Mouse (Mus musculus): Measurements from ENCODE around the gene Krtap19-1.

Gene Krtap19-1

GRCm38 (mm10) chr16:88869311-88869710 lies at the start of gene Krtap19-1:
Krtap19-1 (minus strand) TSS chr16:88869411.
- no peak for DNase-seq

- no peak for DNase-seq
Observed at GRCm38 (mm10) chr16:88896357-88896756, 27.1 kb upstream of the Krtap19-1 start, which contains the start of gene Krtap19-5. Krtap19-5 (minus strand) TSS chr16:88896457.

- DNase-seq: no peak
Observed at GRCm38 (mm10) chr16:88886870-88887269, 17.7 kb upstream of the Krtap19-1 start.

- peak in 1 of 2 experiments; percentile 31 for DNase-seq
Observed at GRCm38 (mm10) chr16:88884989-88885388, 15.8 kb upstream of the Krtap19-1 start, which contains the start of gene Krtap19-4. Krtap19-4 (minus strand) TSS chr16:88885089.

GRCm38 (mm10) chr16:88877938-88878337 lies 8.7 kb upstream of the Krtap19-1 start, which contains the start of gene Krtap19-3:
Krtap19-3 (minus strand) TSS chr16:88878038.
- no peak for DNase-seq

GRCm38 (mm10) chr16:88874169-88874568 lies 5.0 kb upstream of the Krtap19-1 start, which contains the start of gene Krtap19-2:
Krtap19-2 (minus strand) TSS chr16:88874269.
- DNase-seq: no peak

GRCm38 (mm10) chr16:88864887-88865407 lies 4.3 kb downstream of the Krtap19-1 start:
- no peak for DNase-seq

- peak in 1 of 2 experiments; percentile 45 for DNase-seq
Observed at GRCm38 (mm10) chr16:88851450-88851849, 17.8 kb downstream of the Krtap19-1 start.

- no peak for DNase-seq
Observed at GRCm38 (mm10) chr16:88848558-88848957, 20.7 kb downstream of the Krtap19-1 start.

GRCm38 (mm10) chr16:88847363-88847762 lies 21.8 kb downstream of the Krtap19-1 start:
- DNase-seq: peak in 1 of 2 experiments; percentile 6

- DNase-seq: no peak
Observed at GRCm38 (mm10) chr16:88826978-88827377, 42.2 kb downstream of the Krtap19-1 start.

GRCm38 (mm10) chr16:88826095-88826652 lies 43.0 kb downstream of the Krtap19-1 start, which contains the start of gene Krtap14:
Krtap14 (minus strand) TSS chr16:88826145.
- DNase-seq: no peak

GRCm38 (mm10) chr16:88823736-88824135 lies 45.5 kb downstream of the Krtap19-1 start:
- DNase-seq: peak; percentile 32

GRCm38 (mm10) chr16:88820066-88820465 lies 49.1 kb downstream of the Krtap19-1 start, which contains the start of gene Krtap15:
Krtap15 (plus strand) TSS chr16:88820215.
- DNase-seq: peak in 1 of 2 experiments; percentile 35
